Comparison of ENCODE assay signal across 10 mouse cellular contexts in genomic region chr3:21626029-21626428, GRCm38 (mm10).
DNase-seq lines count a peak whose midpoint lies in the region; ATAC-seq and TF ChIP-seq lines count a peak whose summit lies in the region.
"Had no signal": no experiment of that assay in that cellular context is flagged by ENCODE, and none has a peak within 500 bp of the region (broad histone marks: within the 10 kb centered on the region; RNA-seq: fewer than 3 reads in every experiment).

No protein-coding gene starts in this region.

- H3K4me3 ChIP-seq in embryonic facial prominence, embryonic 13.5 days, result no peak overlapping the region
- no peak overlapping the region for H3K4me3 ChIP-seq in embryonic facial prominence, embryonic 10.5 days
- no peak overlapping the region for H3K4me3 ChIP-seq in neural tube, embryonic 13.5 days
- H3K4me3 ChIP-seq in heart, postnatal 0 days (ENCODE audit: low read depth, low read length), result no peak overlapping the region
- H3K4me3 ChIP-seq: liver, embryonic 13.5 days had no signal

- TF ChIP-seq EP300 in heart, postnatal 0 days (IDR thresholded peaks at IDR 0.05; ENCODE audit: low read depth), result no peak

- no peaks in the 10 kb centered on the region for H3K36me3 ChIP-seq in embryonic facial prominence, embryonic 13.5 days
- H3K36me3 ChIP-seq in embryonic facial prominence, embryonic 10.5 days (replicated peaks), result no peaks in the 10 kb centered on the region
- H3K36me3 ChIP-seq in neural tube, embryonic 13.5 days, result no peaks in the 10 kb centered on the region
- no peaks in the 10 kb centered on the region for H3K36me3 ChIP-seq in heart, postnatal 0 days (replicated peaks; ENCODE audit: control insufficient read depth, insufficient read depth, low read length)
- H3K36me3 ChIP-seq: liver, embryonic 13.5 days had no signal

- H3K9ac ChIP-seq in embryonic facial prominence, embryonic 13.5 days, result no peak overlapping the region
- no peak overlapping the region for H3K9ac ChIP-seq in neural tube, embryonic 13.5 days
- H3K9ac ChIP-seq in heart, postnatal 0 days (replicated peaks; ENCODE audit: low read depth, low read length), result no peak overlapping the region
- H3K9ac ChIP-seq: liver, embryonic 13.5 days had no signal

- peaks cover 16% of the 10 kb centered on the region for H3K4me1 ChIP-seq in embryonic facial prominence, embryonic 13.5 days
- H3K4me1 ChIP-seq in embryonic facial prominence, embryonic 10.5 days, result no peaks in the 10 kb centered on the region
- 0 out of 2 replicates have a peak, but pooled peaks cover 4% of the 10 kb centered on the region for H3K4me1 ChIP-seq in neural tube, embryonic 13.5 days (replicated peaks)
- H3K4me1 ChIP-seq in heart, postnatal 0 days (ENCODE audit: control insufficient read depth, insufficient read depth), result peaks cover 12% of the 10 kb centered on the region; the same call in 1 of the 2 replicates
- H3K4me1 ChIP-seq: liver, embryonic 13.5 days had no signal

- 7% methylated on average over 3 of the region's 3 CpGs for WGBS in embryonic facial prominence, embryonic 13.5 days
- WGBS in embryonic facial prominence, embryonic 10.5 days, result 72% methylated on average over 3 of the region's 3 CpGs
- WGBS in neural tube, embryonic 13.5 days, result 52% methylated on average over 3 of the region's 3 CpGs
- 12% methylated on average over 3 of the region's 3 CpGs for WGBS in heart, postnatal 0 days

- H3K4me2 ChIP-seq in embryonic facial prominence, embryonic 13.5 days, result no peak overlapping the region
- H3K4me2 ChIP-seq in neural tube, embryonic 13.5 days, result no peak overlapping the region
- H3K4me2 ChIP-seq in heart, postnatal 0 days (ENCODE audit: low read depth, low read length), result no peak overlapping the region
- H3K4me2 ChIP-seq: liver, embryonic 13.5 days had no signal

- no peaks in the 10 kb centered on the region for H3K9me3 ChIP-seq in embryonic facial prominence, embryonic 13.5 days
- H3K9me3 ChIP-seq in embryonic facial prominence, embryonic 10.5 days, result no peaks in the 10 kb centered on the region
- no peaks in the 10 kb centered on the region for H3K9me3 ChIP-seq in neural tube, embryonic 13.5 days
- no peaks in the 10 kb centered on the region for H3K9me3 ChIP-seq in heart, postnatal 0 days (replicated peaks; ENCODE audit: control insufficient read depth, low read length)
- H3K9me3 ChIP-seq: liver, embryonic 13.5 days had no signal

- DNase-seq in embryonic facial prominence, embryonic 10.5 days (ENCODE audit: low spot score), result no peak
- DNase-seq in neural tube, embryonic 10.5 days (ENCODE audit: extremely low spot score, low spot score), result no peak
- DNase-seq in heart, postnatal 0 days (ENCODE audit: low spot score), result peak; percentile 55
- DNase-seq in lung, adult 18-20 months, result peak; percentile 40 to 71
- no peak for DNase-seq in T-cell, adult 2 months (ENCODE audit: low spot score)
- DNase-seq: liver, embryonic 13.5 days had no signal

- H3K27me3 ChIP-seq in embryonic facial prominence, embryonic 13.5 days, result no peaks in the 10 kb centered on the region
- H3K27me3 ChIP-seq in embryonic facial prominence, embryonic 10.5 days (replicated peaks; ENCODE audit: low read depth, poor library complexity, severe bottlenecking), result no peaks in the 10 kb centered on the region
- no peaks in the 10 kb centered on the region for H3K27me3 ChIP-seq in neural tube, embryonic 13.5 days
- no peaks in the 10 kb centered on the region for H3K27me3 ChIP-seq in heart, postnatal 0 days (ENCODE audit: control insufficient read depth, insufficient read depth, low read length)
- H3K27me3 ChIP-seq: CH12.LX; liver, embryonic 13.5 days had no signal

- TF ChIP-seq CTCF in heart, postnatal 0 days (IDR thresholded peaks at IDR 0.05; ENCODE audit: low read depth), result no peak

- peak overlapping the region; percentile 3; the same call in 1 of the 2 replicates for H3K27ac ChIP-seq in embryonic facial prominence, embryonic 13.5 days
- no peak overlapping the region for H3K27ac ChIP-seq in embryonic facial prominence, embryonic 10.5 days (replicated peaks)
- 0 out of 2 replicates have a peak overlapping the region, but pooled peaks have one; percentile 0 for H3K27ac ChIP-seq in neural tube, embryonic 13.5 days (replicated peaks)
- H3K27ac ChIP-seq in heart, postnatal 0 days (ENCODE audit: low read depth), result peak overlapping the region; percentile 61
- H3K27ac ChIP-seq: liver, embryonic 13.5 days had no signal

- ATAC-seq in embryonic facial prominence, embryonic 13.5 days (ENCODE audit: insufficient number of reproducible peaks, insufficient read depth, low FRiP score, low TSS enrichment, low read depth), result no peak
- ATAC-seq in neural tube, embryonic 13.5 days (ENCODE audit: low read depth), result no peak
- no peak for ATAC-seq in heart, postnatal 0 days (ENCODE audit: insufficient read depth, low read depth)
- ATAC-seq in megakaryocyte, adult 5-6 weeks (ENCODE audit: poor library complexity, severe bottlenecking), result no peak

Comparison
In these comparisons a context has a peak if more than half of its experiments do, and no peak if none do; other contexts are left out.
1. DNase-seq: peak in heart, postnatal 0 days (single experiment) and lung, adult 18-20 months (2 of 2); none in embryonic facial prominence, embryonic 10.5 days (single experiment), neural tube, embryonic 10.5 days (single experiment) and T-cell, adult 2 months (single experiment).